Mouse (Mus musculus) cerebellum, adult 2 months (tissue): ENCODE results near the gene Creb3.

ENCODE experiments used
- CTCF ChIP-seq: fragments of 200-500 bp; IDR thresholded peaks from 2 replicates; pipeline ENCODE4 v1.5.1; 2011; ENCODE audit warnings: low read depth, mild to moderate bottlenecking, control low read depth, low read length, moderate library complexity, borderline replicate concordance; ENCODE audit not compliant: insufficient read depth
- POLR2A ChIP-seq: fragments of 200-500 bp; IDR thresholded peaks from 2 replicates; pipeline ENCODE4 v1.6.1; 2011; ENCODE audit warnings: low read length, control low read depth, borderline replicate concordance; ENCODE audit not compliant: insufficient read depth

- TF ChIP-seq CTCF: no peak
- TF ChIP-seq POLR2A: no peak
Observed at GRCm38 (mm10) chr4:43562769-43563600, 853 bp downstream of the Creb3 start.
